Mouse (Mus musculus) CH12.LX (cell line): Measurements from ENCODE around the gene Smim24. TPM values are rescaled to one million over a fixed set of nuclear protein-coding genes. Genes with fewer than 3 reads are reported as not detected.

Source experiments
- DNase-seq: peaks from one replicate; pipeline ENCODE4 v3.0.0-alpha.2; 2013; ENCODE audit errors: extremely low read depth
- H3K27ac ChIP-seq: 2 replicates; pipeline ENCODE4 v1.5.1; 2012; ENCODE audit warnings: low read depth, mild to moderate bottlenecking, control low read depth, moderate library complexity; ENCODE audit not compliant: insufficient read depth
- H3K27me3 ChIP-seq: replicated peaks from 2 replicates; pipeline ENCODE3; 2012; ENCODE audit warnings: inconsistent platforms
- H3K36me3 ChIP-seq, 2 experiments: replicated peaks in 1 of 2; 2 replicates each; pipeline versions ENCODE3 to v1.6.1; 2012; ENCODE audit warnings: inconsistent platforms in 1 of 2, low read length in 1 of 2, mild to moderate bottlenecking in 1 of 2, mixed read lengths in 1 of 2, moderate library complexity in 1 of 2; ENCODE audit not compliant: control insufficient read depth in 1 of 2, insufficient read depth in 1 of 2
- H3K4me1 ChIP-seq, 2 experiments: 2 replicates each; pipeline ENCODE4 v1.6.1; 2012; ENCODE audit warnings: inconsistent platforms in 1 of 2, moderate library complexity in 1 of 2; ENCODE audit not compliant: insufficient read depth in 2 of 2, control insufficient read depth in 1 of 2
- H3K4me2 ChIP-seq: 2 replicates; pipeline ENCODE4 v1.6.1; 2012; ENCODE audit warnings: low read depth, mild to moderate bottlenecking, control low read depth; ENCODE audit not compliant: poor library complexity, insufficient read depth, severe bottlenecking
- H3K4me3 ChIP-seq, 3 experiments: fragments of 150-350 bp in 1 of 3; sonication (generic) in 1 of 3; replicated peaks in 1 of 3; 2 replicates each; pipeline versions ENCODE3 to v1.5.1; 2011 to 2012; ENCODE audit warnings: low read depth in 2 of 3, low read length in 2 of 3, mild to moderate bottlenecking in 2 of 3, moderate library complexity in 2 of 3, control low read depth in 1 of 3, improper control_type of control experiment in 1 of 3, inconsistent platforms in 1 of 3, mixed read lengths in 1 of 3; ENCODE audit not compliant: poor library complexity in 1 of 3
- H3K79me2 ChIP-seq: replicated peaks from 2 replicates; pipeline ENCODE4 v1.6.1; 2012; ENCODE audit warnings: mild to moderate bottlenecking, moderate library complexity; ENCODE audit not compliant: control insufficient read depth, poor library complexity, insufficient read depth, severe bottlenecking; ENCODE audit errors: extremely low read depth
- H3K9ac ChIP-seq: 2 replicates; pipeline ENCODE4 v1.6.1; 2012; ENCODE audit warnings: low read depth, mild to moderate bottlenecking, control low read depth, moderate library complexity; ENCODE audit not compliant: insufficient read depth
- H3K9me3 ChIP-seq: replicated peaks from 2 replicates; pipeline ENCODE3; 2012; ENCODE audit warnings: low read length, inconsistent platforms, mixed read lengths
- CHD1 ChIP-seq: IDR thresholded peaks from 2 replicates; pipeline ENCODE4 v1.6.1; 2012; ENCODE audit warnings: low read depth, low read length, improper control_type of control experiment, inconsistent platforms
- CHD2 ChIP-seq: IDR thresholded peaks from 2 replicates; pipeline ENCODE4 v1.6.1; 2011; ENCODE audit warnings: low read length, improper control_type of control experiment
- E2F4 ChIP-seq: IDR thresholded peaks from 2 replicates; pipeline ENCODE4 v1.6.1; 2011; ENCODE audit warnings: low read depth, low read length, improper control_type of control experiment; ENCODE audit not compliant: insufficient replicate concordance
- EP300 ChIP-seq: IDR thresholded peaks from 2 replicates; pipeline ENCODE4 v1.6.1; 2011; ENCODE audit warnings: low read length, improper control_type of control experiment
- IRF4 ChIP-seq: IDR thresholded peaks from 2 replicates; pipeline ENCODE4 v1.6.1; 2014; ENCODE audit warnings: low read depth, mild to moderate bottlenecking, inconsistent platforms, low read length, improper control_type of control experiment
- JUN ChIP-seq: IDR thresholded peaks from 2 replicates; pipeline ENCODE4 v1.6.1; 2011; ENCODE audit warnings: low read depth, mild to moderate bottlenecking, low read length, improper control_type of control experiment, moderate library complexity; ENCODE audit not compliant: insufficient read depth
- JUND ChIP-seq: conservative IDR thresholded peaks from 2 replicates; pipeline ENCODE4 v1.6.1; 2011; ENCODE audit warnings: low read depth, low read length, improper control_type of control experiment
- MAFK ChIP-seq: IDR thresholded peaks from 2 replicates; pipeline ENCODE4 v1.6.1; 2011; ENCODE audit warnings: low read length, improper control_type of control experiment; ENCODE audit not compliant: insufficient replicate concordance
- MAZ ChIP-seq: IDR thresholded peaks from 2 replicates; pipeline ENCODE4 v1.6.1; 2012; ENCODE audit warnings: low read depth, mild to moderate bottlenecking, inconsistent platforms, low read length, improper control_type of control experiment, moderate library complexity
- MEF2A ChIP-seq: IDR thresholded peaks from 2 replicates; pipeline ENCODE4 v1.6.1; 2014; ENCODE audit warnings: low read depth, mild to moderate bottlenecking, inconsistent platforms, low read length, improper control_type of control experiment, borderline replicate concordance
- MXI1 ChIP-seq: IDR thresholded peaks from 2 replicates; pipeline ENCODE4 v1.6.1; 2011; ENCODE audit warnings: mild to moderate bottlenecking, low read depth, low read length, improper control_type of control experiment
- MYC ChIP-seq: IDR thresholded peaks from 2 replicates; pipeline ENCODE4 v1.6.1; 2011; ENCODE audit warnings: low read depth, mild to moderate bottlenecking, improper control_type of control experiment, low read length
- PAX5 ChIP-seq: IDR thresholded peaks from 2 replicates; pipeline ENCODE4 v1.6.1; 2012; ENCODE audit warnings: low read length, inconsistent platforms, mixed read lengths
- POLR2AphosphoS2 ChIP-seq: IDR thresholded peaks from 2 replicates; pipeline ENCODE4 v1.6.1; 2011; ENCODE audit warnings: low read depth, low read length, improper control_type of control experiment
- RCOR1 ChIP-seq: conservative IDR thresholded peaks from 2 replicates; pipeline ENCODE4 v1.6.1; 2012; ENCODE audit warnings: low read depth, mild to moderate bottlenecking, inconsistent platforms, low read length, improper control_type of control experiment
- SIN3A ChIP-seq: IDR thresholded peaks from 2 replicates; pipeline ENCODE4 v1.6.1; 2012; ENCODE audit warnings: low read length, improper control_type of control experiment, inconsistent platforms
- TCF12 ChIP-seq: IDR thresholded peaks from 2 replicates; pipeline ENCODE4 v1.6.1; 2014; ENCODE audit warnings: low read depth, mild to moderate bottlenecking, inconsistent platforms, low read length, improper control_type of control experiment
- UBTF ChIP-seq: IDR thresholded peaks from 2 replicates; pipeline ENCODE4 v1.6.1; 2012; ENCODE audit warnings: low read depth, mild to moderate bottlenecking, inconsistent platforms, low read length, improper control_type of control experiment, moderate library complexity
- USF1 ChIP-seq: IDR thresholded peaks from 2 replicates; pipeline ENCODE4 v1.6.1; 2014; ENCODE audit warnings: low read depth, mild to moderate bottlenecking, inconsistent platforms, low read length, improper control_type of control experiment
- USF2 ChIP-seq: conservative IDR thresholded peaks from 2 replicates; pipeline ENCODE4 v1.6.1; 2011; ENCODE audit warnings: low read depth, low read length, improper control_type of control experiment
- ZNF384 ChIP-seq: IDR thresholded peaks from 2 replicates; pipeline ENCODE4 v1.6.1; 2012; ENCODE audit warnings: low read depth, low read length, improper control_type of control experiment, inconsistent platforms
- dilution Hi-C: fragments of 300-500 bp; cut with MboI; formaldehyde crosslinking; loops from 2 replicates; pipeline ENCODE4 v1.14.3; 2020; ENCODE audit warnings: low sequenced_read_pairs; ENCODE audit not compliant: extremely low pct_unique_long_range_greater_than_20kb, extremely low pct_ligation_motif_present
- in situ Hi-C: fragments of 300-500 bp; cut with MboI; formaldehyde crosslinking; loops from 3 replicates; pipeline ENCODE4 v1.14.3; 2019; ENCODE audit warnings: low sequenced_read_pairs, low pct_ligation_motif_present, low pct_unique_long_range_greater_than_20kb, mixed read lengths
- polyA plus RNA-seq: library from polyadenylated mRNA; unstranded; fragments of >175 nt; gene quantifications from 2 replicates; pipeline ENCODE4 v1.2.1, GENCODE M21; 2012; ENCODE audit warnings: low read depth; ENCODE audit not compliant: insufficient read length
- total RNA-seq, 2 experiments: library from RNA; depleted of rRNA; stranded (reverse); fragments of 300-350 nt in 1 of 2; fragments of >200 nt in 1 of 2; gene quantifications; 2 replicates each; pipeline ENCODE4 v1.2.3; 2012 to 2014

Smim24 gene
- total and polyA plus RNA-seq, 3 experiments: 0.13 to 0.64 TPM; not detected in 1

DNA sequence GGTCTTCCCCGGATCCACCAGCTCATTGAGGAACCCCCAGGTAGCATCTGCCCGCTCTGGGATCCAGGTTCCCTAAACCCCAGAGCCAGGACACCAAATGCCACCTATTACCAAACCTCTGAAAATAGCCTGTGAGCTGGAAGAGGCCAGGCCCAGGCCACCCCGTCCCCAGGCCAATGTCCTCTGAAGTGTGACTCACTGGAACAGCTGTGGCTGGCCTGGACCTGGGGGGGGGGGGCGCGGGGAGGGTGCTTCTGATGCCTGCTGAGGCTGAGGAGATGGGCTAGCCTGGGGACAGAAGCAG lies 28.9 kb downstream of the Smim24 start:
- in situ Hi-C loops: no loop called here
- peaks cover 12% of the 10 kb centered on the region for H3K27me3 ChIP-seq
- no peak overlapping the region for H3K27ac ChIP-seq
- TF ChIP-seq USF1 (no peak), SIN3A (no peak), JUND (no peak), UBTF (no peak), MAZ (no peak), PAX5 (no peak), IRF4 (no peak), MYC (no peak), EP300 (no peak), POLR2AphosphoS2 (no peak), MXI1 (no peak)
- TF ChIP-seq, all 38 proteins: peak for 0
- Histone ChIP-seq H3K4me2 (no peak overlapping the region), H3K9me3 (no peaks in the 10 kb centered on the region), H3K9ac (no peak overlapping the region), H3K79me2 (peaks cover 27% of the 10 kb centered on the region), H3K36me3 (peaks cover 25 to 34% of the 10 kb centered on the region in 2 experiments), H3K4me3 (no peak overlapping the region), H3K4me1 (peaks cover 8 to 17% of the 10 kb centered on the region in 2 experiments)
- DNase-seq: no peak
- dilution Hi-C loops: no loop called here

DNA sequence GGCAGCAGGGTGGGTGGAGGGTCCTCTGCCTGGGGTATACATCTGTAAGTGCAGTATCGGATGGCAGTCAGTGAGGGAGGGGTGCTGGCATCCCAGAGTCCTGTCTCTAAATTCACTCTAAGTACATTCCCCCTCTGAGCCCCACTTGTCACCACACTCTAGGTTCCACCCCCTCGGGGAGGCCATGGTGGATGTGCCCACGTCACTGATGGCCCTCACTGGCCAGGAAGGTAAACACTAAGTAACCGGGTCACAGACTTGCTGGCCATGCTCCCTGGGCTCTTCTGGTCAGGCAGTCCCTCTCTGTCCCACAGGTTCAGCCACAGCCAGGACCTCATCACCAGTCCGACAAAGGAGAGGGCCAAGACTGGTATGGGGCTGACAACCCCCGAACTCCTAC lies 29.3 kb downstream of the Smim24 start:
- in situ Hi-C loops: no loop called here
- H3K27ac ChIP-seq: no peak overlapping the region
- peaks cover 23 to 31% of the 10 kb centered on the region in 2 experiments for H3K36me3 ChIP-seq
- TF ChIP-seq JUN (no peak), TCF12 (no peak), RCOR1 (no peak), CHD1 (no peak), ZNF384 (no peak), MAFK (no peak), CHD2 (no peak), MEF2A (no peak), POLR2AphosphoS2 (no peak), JUND (no peak), USF2 (no peak), USF1 (no peak), E2F4 (no peak)
- TF ChIP-seq, all 38 proteins: peak for 0
- Histone ChIP-seq H3K9me3 (no peaks in the 10 kb centered on the region), H3K4me1 (peaks cover 8 to 17% of the 10 kb centered on the region in 2 experiments), H3K4me2 (no peak overlapping the region), H3K27me3 (peaks cover 15% of the 10 kb centered on the region), H3K4me3 (no peak overlapping the region), H3K79me2 (peaks cover 27% of the 10 kb centered on the region), H3K9ac (no peak overlapping the region)
- no peak for DNase-seq
- dilution Hi-C loops: no loop called here
